Mouse (Mus musculus) midbrain, embryonic 16.5 days (tissue): ENCODE measurements around the gene Zer1. TPM values are rescaled to one million over a fixed set of nuclear protein-coding genes. Genes with fewer than 3 reads are reported as not detected.
"Not testable (repeated sequence)": the region's sequence is repeated elsewhere in the genome, so short reads cannot be mapped to it uniquely, and the experiment has no call there.

Source experiments
- ATAC-seq: fragments of 200-750 bp; cut with Nextera tagmentation; 2 replicates; pipeline ENCODE4 v1.8.0; 2017; ENCODE audit warnings: moderate TSS enrichment
- H3K27ac ChIP-seq: fragments of 300-500 bp; sonication (generic); 2 replicates; pipeline ENCODE4 v1.5.1; 2014; ENCODE audit warnings: mild to moderate bottlenecking, low read length, mixed read lengths
- H3K27me3 ChIP-seq: fragments of 300-500 bp; sonication (generic); 2 replicates; pipeline ENCODE4 v1.6.1; 2014; ENCODE audit warnings: low read depth, low read length, mixed read lengths; ENCODE audit not compliant: control insufficient read depth, insufficient read depth
- H3K36me3 ChIP-seq: fragments of 300-500 bp; sonication (generic); 2 replicates; pipeline ENCODE4 v1.6.1; 2014; ENCODE audit warnings: mild to moderate bottlenecking, low read length, moderate library complexity, mixed read lengths; ENCODE audit not compliant: control insufficient read depth, insufficient read depth
- H3K4me1 ChIP-seq: fragments of 300-500 bp; sonication (generic); 2 replicates; pipeline ENCODE4 v1.6.1; 2014; ENCODE audit warnings: mild to moderate bottlenecking, low read length, mixed read lengths; ENCODE audit not compliant: control insufficient read depth, insufficient read depth
- H3K4me2 ChIP-seq: fragments of 300-500 bp; sonication (generic); 2 replicates; pipeline ENCODE4 v1.6.1; 2014; ENCODE audit warnings: mild to moderate bottlenecking, low read length, mixed read lengths
- H3K4me3 ChIP-seq: fragments of 300-500 bp; sonication (generic); 2 replicates; pipeline ENCODE4 v1.5.1; 2014; ENCODE audit warnings: low read depth, mild to moderate bottlenecking, low read length, moderate library complexity, mixed read lengths
- H3K9ac ChIP-seq: fragments of 300-500 bp; sonication (generic); 2 replicates; pipeline ENCODE4 v1.6.1; 2014; ENCODE audit warnings: low read depth, low read length, mixed read lengths
- H3K9me3 ChIP-seq: fragments of 300-500 bp; sonication (generic); replicated peaks from 2 replicates; pipeline ENCODE4 v1.6.1; 2014; ENCODE audit warnings: mild to moderate bottlenecking, low read length, mixed read lengths; ENCODE audit not compliant: control insufficient read depth, poor library complexity, severe bottlenecking
- WGBS: fragments of 180-500 bp; shearing (Covaris S2); extraction: QIAGEN DNeasy Blood & Tissue Kit; methylation state at CpG from one replicate; pipeline ENCODE4 v1.1.7; 2014; 5-methylcytosine and 5-hydroxymethylcytosine counted together
- polyA plus RNA-seq: library from polyadenylated mRNA; unstranded; fragments of >200 nt; fragmentation: Nextera tagmentation; extraction: Ambion mirVana; gene quantifications from 2 replicates; pipeline ENCODE4 v1.2.1, GENCODE M21; 2015

Gene Zer1
- 13.1 and 13.5 TPM in 2 replicates for polyA plus RNA-seq

GRCm38 (mm10) chr2:30124472-30125274 lies at the start of gene Zer1:
Zer1 (minus strand) TSS chr2:30124585.
- H3K4me2 ChIP-seq, result peak within 1 kb of the TSS; percentile 96
- 13% methylated on average over 21 of the region's 31 CpGs for WGBS
- H3K4me3 ChIP-seq, result peak within 1 kb of the TSS; percentile 90
- peak within 1 kb of the TSS; percentile 92 for H3K27ac ChIP-seq
- peaks cover 27% of the 10 kb centered on the region for H3K4me1 ChIP-seq
- no peaks in the 10 kb centered on the region for H3K27me3 ChIP-seq
- H3K36me3 ChIP-seq, result peaks cover 2% of the 10 kb centered on the region; the same call in 1 of the 2 replicates
- peak; percentile 96 for ATAC-seq
- H3K9ac ChIP-seq, result peak within 1 kb of the TSS; percentile 93
- no peaks in the 10 kb centered on the region for H3K9me3 ChIP-seq

GRCm38 (mm10) chr2:30173541-30174240 lies 49.3 kb upstream of the Zer1 start:
- Histone ChIP-seq H3K27ac (no peak overlapping the region), H3K4me3 (no peak overlapping the region), H3K36me3 (peaks cover 26% of the 10 kb centered on the region), H3K9me3 (no peaks in the 10 kb centered on the region), H3K27me3 (no peaks in the 10 kb centered on the region), H3K9ac (no peak overlapping the region), H3K4me1 (peaks cover 26% of the 10 kb centered on the region), H3K4me2 (no peak overlapping the region)
- ATAC-seq, result no peak
- 95% methylated on average over 20 of the region's 20 CpGs for WGBS

- ATAC-seq, result peak; percentile 18; the same call in 1 of the 2 replicates
- Histone ChIP-seq H3K9ac (peak overlapping the region; percentile 85), H3K36me3 (peaks cover 26% of the 10 kb centered on the region), H3K27ac (peak overlapping the region; percentile 94), H3K9me3 (no peaks in the 10 kb centered on the region), H3K4me2 (peak overlapping the region; percentile 94), H3K4me3 (peak overlapping the region; percentile 71), H3K27me3 (no peaks in the 10 kb centered on the region), H3K4me1 (peaks cover 18% of the 10 kb centered on the region)
- WGBS, result 2% methylated on average over 19 of the region's 19 CpGs
Measured at GRCm38 (mm10) chr2:30171997-30172382, 47.6 kb upstream of the Zer1 start.

DNA sequence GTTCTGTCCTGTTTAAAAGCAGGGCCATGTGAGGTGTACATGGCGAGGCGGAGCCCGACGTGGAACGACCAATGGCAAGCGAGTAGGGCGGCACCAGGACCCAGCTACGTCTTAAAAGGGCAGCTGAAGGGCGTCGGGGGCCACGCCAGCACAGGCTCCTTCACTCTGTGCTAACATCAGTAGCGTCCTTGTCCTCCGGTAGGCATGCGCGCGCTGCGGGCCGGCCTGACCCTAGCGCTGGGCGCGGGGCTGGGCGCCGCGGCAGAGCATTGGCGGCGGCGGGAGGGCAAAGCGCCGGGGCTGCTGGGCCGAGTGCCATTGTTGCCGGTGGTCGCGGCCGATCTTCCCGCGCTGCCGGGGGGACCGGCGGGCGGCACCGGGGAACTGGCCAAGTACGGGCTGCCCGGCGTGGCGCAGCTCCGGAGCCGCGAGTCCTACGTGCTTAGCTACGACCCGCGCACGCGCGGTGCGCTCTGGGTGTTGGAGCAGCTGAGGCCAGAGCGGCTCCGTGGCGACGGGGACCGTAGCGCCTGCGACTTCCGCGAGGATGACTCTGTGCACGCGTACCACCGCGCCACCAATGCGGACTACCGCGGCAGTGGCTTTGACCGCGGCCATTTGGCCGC lies 47.1 kb upstream of the Zer1 start, which contains the start of gene Endog:
TSS of gene Endog (plus strand) at position 123 of the 626 bp plus-strand sequence.
- H3K9me3 ChIP-seq, result 0 out of 2 replicates have a peak, but pooled peaks cover 1% of the 10 kb centered on the region
- peak within 1 kb of the TSS; percentile 94 for H3K27ac ChIP-seq
- H3K9ac ChIP-seq, result peak within 1 kb of the TSS; percentile 85
- peak within 1 kb of the TSS; percentile 71 for H3K4me3 ChIP-seq
- WGBS, result under 1% methylated on average over 74 of the region's 75 CpGs
- H3K4me2 ChIP-seq, result peak within 1 kb of the TSS; percentile 94
- no peaks in the 10 kb centered on the region for H3K27me3 ChIP-seq
- ATAC-seq, result peak; percentile 98
- H3K36me3 ChIP-seq, result peaks cover 25% of the 10 kb centered on the region
- H3K4me1 ChIP-seq, result peaks cover 15% of the 10 kb centered on the region

- Histone ChIP-seq H3K4me2 (no peak overlapping the region), H3K27me3 (no peaks in the 10 kb centered on the region), H3K36me3 (no peaks in the 10 kb centered on the region), H3K9me3 (0 out of 2 replicates have a peak, but pooled peaks cover 2% of the 10 kb centered on the region), H3K4me3 (no peak overlapping the region), H3K4me1 (peaks cover 4% of the 10 kb centered on the region; the same call in 1 of the 2 replicates), H3K9ac (no peak overlapping the region), H3K27ac (no peak overlapping the region)
- no peak for ATAC-seq
- 61% methylated on average over 4 of the region's 4 CpGs for WGBS
Measured at GRCm38 (mm10) chr2:30166677-30167076, 42.3 kb upstream of the Zer1 start.

DNA sequence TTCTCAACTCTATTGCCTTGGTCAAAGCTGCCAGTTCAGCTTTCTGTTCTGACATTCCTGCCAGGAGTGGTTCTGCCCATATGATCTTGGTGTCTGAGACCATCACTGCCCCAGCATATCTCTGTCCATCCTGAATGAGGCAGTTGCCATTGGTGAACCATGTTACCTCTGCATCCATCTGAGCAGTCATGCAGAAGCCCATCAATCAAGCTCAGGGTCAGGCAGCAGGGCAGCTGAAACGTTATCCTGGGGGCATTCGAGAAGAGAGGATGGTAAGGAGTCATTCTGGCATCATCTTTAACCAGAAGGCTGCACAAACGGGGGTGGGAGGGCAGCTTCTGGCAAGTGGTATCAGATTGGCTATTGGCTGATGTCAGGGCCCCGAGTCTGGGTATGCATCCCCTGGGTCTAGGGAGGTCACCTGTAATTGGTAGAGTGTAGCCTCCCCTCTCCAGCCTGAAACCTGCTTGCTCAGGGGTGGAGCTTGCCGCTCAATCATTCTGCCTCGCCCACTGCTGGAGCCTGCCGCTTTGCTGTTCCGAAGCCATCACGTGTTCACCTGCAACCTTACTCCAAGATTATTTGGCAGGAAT lies 40.1 kb upstream of the Zer1 start:
- WGBS, result 66% methylated on average over 9 of the region's 9 CpGs
- Histone ChIP-seq H3K4me3 (no peak overlapping the region), H3K36me3 (no peaks in the 10 kb centered on the region), H3K4me1 (no peaks in the 10 kb centered on the region), H3K27me3 (no peaks in the 10 kb centered on the region), H3K27ac (no peak overlapping the region), H3K4me2 (no peak overlapping the region), H3K9me3 (0 out of 2 replicates have a peak, but pooled peaks cover 2% of the 10 kb centered on the region), H3K9ac (no peak overlapping the region)
- ATAC-seq, result no peak

- H3K36me3 ChIP-seq, result no peaks in the 10 kb centered on the region
- H3K9me3 ChIP-seq, result 0 out of 2 replicates have a peak, but pooled peaks cover 2% of the 10 kb centered on the region
- H3K4me3 ChIP-seq, result no peak overlapping the region
- no peak overlapping the region for H3K9ac ChIP-seq
- no peaks in the 10 kb centered on the region for H3K27me3 ChIP-seq
- H3K27ac ChIP-seq, result no peak overlapping the region
- no peak for ATAC-seq
- H3K4me2 ChIP-seq, result no peak overlapping the region
- no peaks in the 10 kb centered on the region for H3K4me1 ChIP-seq
Measured at GRCm38 (mm10) chr2:30161809-30162208, 37.4 kb upstream of the Zer1 start.

DNA sequence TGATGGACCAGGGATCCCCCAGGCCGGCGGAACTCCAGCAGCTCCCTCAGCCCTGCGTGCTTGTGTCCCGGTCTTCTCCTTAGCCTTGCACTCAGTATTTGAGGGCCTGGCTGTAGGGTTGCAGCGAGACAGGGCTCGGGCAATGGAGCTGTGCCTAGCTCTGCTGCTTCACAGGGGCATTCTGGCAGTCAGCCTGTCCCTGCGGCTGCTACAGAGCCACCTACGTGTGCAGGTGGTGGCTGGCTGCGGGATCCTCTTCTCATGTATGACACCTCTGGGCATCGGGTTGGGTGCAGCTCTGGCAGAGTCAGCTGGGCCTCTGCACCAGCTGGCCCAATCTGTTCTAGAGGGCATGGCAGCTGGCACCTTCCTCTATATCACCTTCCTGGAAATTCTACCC lies 35.5 kb upstream of the Zer1 start:
- H3K27ac ChIP-seq, ATAC-seq, H3K9me3 ChIP-seq, H3K4me3 ChIP-seq, H3K36me3 ChIP-seq, H3K4me2 ChIP-seq, H3K4me1 ChIP-seq, H3K9ac ChIP-seq, H3K27me3 ChIP-seq: not testable (repeated sequence)
- 88% methylated on average over 6 of the region's 10 CpGs for WGBS
